Mouse (Mus musculus) CD4-positive, CD25-positive, alpha-beta regulatory T cell, adult 4 months (primary cell): ENCODE results near the gene Cops7a. TPM values are rescaled to one million over a fixed set of nuclear protein-coding genes. Genes with fewer than 3 reads are reported as not detected.

Source experiments
- ATAC-seq: one replicate; pipeline ENCODE4 v1.8.0; 2017
- polyA plus RNA-seq, 2 experiments: library from polyadenylated mRNA; unstranded; fragments of 100-300 nt; shearing (Covaris generic); gene quantifications; one replicate each; pipeline ENCODE4 v1.2.1; 2017

Gene Cops7a
- 10 to 100 TPM; 66.2 to 93.4 TPM for polyA plus RNA-seq

DNA sequence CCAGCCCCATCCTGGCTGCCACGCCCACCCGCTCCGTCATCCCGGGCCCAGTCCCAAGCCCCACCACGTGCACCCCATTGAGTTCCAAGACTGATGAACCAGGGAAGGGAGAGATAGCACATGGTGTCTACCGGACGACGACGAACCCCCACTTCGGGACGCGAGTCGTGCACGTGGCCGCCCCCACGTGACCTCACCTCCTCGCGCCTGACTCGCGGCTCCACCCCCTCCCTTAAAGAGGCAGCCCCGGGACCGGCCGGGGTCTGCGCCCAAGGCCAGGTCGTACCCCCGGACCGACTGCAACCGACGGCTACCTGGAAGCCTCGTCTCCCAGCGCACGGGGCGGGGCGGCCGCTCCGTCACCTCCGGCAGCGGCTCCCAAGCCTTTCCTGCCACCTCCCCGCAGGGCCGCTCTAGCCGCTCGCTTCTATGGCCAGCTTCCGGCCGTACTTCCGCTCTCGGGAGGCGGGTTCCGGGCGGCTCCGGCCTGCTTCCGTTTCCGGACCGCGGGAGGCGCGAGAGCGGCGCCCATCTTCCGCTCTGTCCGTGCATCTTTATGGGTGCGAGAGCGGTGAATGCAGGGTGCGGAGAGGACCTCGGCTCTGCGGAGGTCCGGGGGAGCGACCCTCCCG, at the start of gene Cops7a:
Cops7a (minus strand) TSS at position 451 of the 632 bp plus-strand sequence.
- peak; percentile 90 for ATAC-seq

DNA sequence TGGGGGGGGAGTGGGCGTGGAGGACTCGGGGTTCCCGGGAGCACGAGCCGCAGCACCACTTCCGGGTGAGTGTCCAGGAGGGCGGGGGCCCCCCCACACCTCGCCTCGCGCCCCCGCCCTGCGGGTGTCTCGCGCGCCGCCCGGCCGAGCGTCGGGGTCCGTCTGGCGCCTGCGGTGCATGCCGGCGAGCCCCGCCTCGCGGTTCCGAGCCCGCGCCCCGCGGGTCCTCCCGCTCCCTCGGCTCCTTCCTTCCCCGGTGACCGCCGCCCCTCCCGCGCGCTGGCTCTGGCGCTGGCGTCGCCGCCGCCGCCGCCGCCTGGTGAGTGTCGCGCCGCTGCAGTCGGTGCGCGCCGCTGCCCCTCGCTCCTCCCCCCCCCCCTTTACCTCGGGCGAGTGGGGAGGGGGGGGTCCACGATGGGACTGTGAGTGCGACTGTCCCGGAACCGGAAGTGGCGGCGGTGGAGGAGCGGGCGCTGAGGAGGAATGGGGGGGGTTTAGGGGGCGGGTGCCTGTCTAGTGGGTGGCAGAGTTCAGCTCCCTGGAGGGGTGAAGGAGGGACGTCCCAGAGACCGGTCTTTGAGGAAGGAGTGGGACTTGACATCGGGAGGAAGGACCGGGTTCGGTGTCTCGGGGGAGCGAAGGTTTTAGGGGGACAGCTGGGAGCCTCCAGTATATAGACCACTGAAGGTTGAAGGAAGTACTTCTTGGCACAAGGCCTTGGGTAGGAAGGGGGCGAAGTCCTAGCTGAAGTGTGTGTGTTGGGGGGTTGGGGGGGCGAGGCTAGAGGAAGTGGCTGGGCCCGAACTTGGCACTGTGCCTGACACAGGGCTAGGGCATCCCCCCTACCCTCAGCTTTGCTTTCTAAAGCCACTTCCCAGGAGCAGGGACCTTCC, 44.1 kb upstream of the Cops7a start:
- peak; percentile 54 for ATAC-seq

DNA sequence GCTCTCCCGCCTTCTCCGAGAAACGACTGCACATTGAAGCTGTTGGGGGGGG, 43.6 kb upstream of the Cops7a start, which contains the start of gene Zfp384:
Zfp384 (plus strand) TSS at position 17 of the 52 bp plus-strand sequence.
- no peak for ATAC-seq

DNA sequence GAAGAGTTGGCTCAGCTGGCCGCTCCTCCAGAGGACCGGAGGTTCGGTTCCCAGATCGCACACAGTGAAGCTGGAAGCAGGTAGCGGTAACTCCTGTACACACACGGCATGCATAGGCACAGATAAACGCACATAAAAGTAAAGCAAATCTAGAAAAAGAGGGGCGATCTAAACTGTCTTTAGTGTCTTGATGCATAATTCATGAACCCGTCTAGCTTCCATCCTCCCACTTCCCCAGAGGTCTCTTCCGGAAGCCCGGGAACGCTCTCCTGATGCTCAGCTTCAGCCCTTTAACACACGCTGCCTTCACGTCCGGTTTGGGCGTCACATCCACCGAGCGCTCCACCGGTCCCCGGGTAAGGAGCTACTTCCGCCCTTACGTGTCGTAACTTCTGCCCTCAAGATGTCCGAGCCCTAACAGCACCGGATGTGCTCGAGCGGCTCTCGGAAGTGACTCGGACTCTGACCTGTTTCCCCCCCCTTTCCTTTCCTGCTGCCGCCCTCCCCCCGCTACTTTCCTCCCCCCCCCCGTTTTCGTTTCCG, 43.3 kb upstream of the Cops7a start:
- peak; percentile 97 for ATAC-seq

DNA sequence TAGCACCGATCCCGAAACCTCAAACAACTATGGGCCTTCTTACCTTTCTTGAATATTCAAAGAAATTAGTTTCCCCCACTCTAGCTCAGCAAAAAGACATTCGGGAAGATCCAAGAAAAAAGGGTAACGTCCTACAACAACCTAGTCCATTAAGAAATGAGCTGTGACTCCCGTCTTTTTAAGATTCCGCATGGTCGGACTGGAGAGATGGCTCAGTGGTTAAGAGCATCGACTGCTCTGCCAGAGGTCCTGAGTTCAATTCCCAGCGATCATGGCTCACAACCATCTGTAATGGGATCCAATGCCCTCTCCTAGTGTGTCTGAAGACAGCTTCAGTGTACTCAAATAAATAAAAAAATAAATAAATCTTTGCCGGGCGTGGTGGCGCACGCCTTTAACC, 42.7 kb upstream of the Cops7a start:
- ATAC-seq: no peak

DNA sequence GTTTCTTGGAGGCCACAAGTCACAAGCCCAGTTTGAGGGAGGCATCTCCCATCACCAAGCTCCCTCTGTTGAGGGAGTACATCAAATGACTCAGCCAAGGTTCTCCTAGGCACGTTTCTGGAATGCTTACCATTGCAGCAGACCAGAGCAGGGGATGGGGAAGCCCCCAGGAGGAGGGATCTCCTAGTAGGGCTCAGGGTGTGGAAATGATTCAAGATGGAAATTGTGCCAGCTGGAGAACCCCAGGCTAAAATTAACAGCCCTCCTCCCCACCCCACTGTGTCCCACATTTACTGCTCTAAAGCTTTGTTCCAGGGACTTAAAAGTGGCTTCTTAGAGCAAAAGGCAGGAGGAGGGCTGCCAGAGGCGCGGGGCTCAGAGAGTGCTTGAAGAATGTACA, 39.7 kb upstream of the Cops7a start:
- ATAC-seq: no peak

DNA sequence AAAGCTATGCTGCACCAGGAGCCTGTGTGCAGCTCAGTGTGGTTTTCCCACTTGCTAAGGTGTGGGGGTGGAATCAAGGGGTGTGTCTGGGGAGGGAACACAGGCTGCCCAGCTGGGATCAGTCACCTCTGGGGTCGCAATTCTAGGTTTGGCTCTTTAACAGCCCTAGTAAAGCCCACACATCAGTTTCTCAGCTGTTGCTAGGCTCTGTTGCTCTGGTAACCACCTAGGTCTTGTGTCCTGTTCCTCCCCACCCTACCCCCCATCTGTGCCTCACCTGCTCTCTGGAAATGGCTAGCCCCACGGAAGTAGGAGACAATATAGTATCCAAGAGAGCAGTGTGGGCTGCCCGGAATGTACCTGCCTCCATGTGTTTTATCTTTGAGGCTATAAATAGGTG, 38.4 kb upstream of the Cops7a start:
- ATAC-seq: no peak

DNA sequence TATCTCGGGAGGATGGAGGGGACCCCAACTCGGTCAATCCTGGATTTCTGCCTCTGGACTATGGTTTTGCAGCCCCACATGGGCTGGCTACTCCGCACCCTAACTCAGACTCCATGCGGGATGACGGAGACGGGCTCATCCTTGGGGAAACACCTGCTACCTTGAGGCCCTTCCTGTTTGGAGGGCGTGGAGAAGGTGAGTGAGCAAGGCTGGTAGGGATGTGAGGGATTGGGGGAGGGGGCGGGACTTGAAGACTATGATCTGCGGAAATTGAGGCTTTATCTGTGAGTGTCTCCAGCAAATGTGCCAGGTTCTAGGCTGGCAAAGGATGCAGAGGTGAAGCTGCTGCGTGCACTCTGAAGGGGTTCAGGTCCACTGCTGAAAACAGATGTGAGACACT, 34.2 kb upstream of the Cops7a start:
- no peak for ATAC-seq

DNA sequence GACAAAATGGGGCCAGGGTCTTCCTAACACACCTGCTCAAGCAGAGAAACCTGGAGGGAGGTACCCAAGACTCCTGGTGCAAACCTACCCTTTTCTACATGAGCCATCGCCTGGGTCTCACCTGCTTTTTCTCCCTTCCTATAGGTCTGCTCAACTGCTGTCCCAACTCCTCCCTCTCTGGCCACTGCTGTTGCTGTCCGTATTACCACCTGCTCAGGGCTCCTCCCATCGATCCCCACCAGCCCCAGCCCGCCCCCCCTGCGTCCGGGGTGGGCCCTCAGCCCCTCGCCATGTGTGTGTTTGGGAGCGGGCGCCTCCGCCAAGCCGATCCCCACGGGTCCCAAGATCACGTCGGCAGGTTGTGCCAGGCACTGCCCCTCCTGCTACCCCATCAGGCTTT, 33.8 kb upstream of the Cops7a start:
- ATAC-seq: no peak

DNA sequence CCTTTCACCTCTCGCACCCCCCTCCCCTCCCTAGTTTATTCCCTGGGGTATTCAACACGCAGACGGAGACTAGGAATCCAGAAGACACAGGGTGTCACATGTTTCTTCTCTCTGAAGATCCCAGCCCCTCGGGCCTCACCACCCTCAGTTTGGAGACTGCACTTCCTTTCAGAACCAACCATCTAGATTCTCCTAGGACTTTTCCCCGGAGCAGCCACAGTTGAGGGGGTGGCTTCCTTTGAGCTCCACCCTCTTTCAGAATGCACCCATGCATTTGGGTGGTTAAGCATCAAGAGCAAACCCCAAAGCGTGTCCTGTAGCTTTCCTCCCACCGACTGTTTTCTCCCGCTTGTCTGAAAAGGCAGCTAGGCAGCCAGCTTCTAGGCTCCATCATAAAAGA, 32.7 kb upstream of the Cops7a start:
- no peak for ATAC-seq

DNA sequence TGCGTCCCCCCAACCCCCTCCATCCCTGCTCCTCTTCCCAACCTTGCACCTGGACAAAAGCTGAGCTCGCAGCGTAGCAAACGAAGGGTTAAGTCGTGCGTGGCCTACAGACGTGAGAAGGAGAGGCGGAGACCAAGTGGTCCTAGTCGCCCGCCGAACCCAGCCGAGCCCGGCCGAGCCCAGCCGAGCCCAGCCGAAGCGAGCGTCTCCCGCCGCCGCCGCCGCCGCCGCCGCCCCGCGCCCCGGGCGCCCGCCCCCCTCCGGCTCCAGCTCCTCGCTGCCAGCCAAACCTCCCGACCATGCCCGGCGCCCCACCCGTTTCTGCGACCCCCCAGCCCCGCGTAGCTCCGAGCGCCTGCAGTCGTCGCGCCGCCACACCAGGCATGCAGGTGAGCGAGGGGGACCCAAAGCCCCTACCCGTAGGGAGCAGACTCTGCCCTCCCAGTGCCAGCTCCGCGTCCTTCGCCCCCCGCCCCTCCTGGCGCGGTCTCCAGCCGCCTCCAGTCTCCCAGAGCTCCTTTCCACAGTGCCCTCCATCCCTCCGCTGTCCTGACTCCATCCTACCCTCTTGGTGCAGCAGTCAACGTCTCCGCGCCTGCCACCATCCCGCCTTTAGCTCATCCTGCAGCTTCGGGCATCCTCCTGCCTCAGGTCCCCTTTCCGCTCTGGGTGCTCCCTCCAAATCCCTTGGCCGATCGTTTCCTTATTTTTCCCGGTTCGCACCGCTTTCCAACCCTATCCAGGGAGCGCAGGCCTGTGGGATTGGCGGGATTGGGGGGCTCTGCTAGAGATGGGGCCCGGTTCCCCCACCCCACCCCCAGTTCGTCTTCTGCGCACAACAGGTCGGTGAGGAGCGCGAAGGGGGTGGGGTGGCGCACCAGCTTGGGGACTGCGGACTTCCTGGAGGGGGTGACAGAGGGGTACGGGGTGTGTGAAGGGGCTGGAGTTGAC, 31.5 kb upstream of the Cops7a start, which contains the start of gene Pianp:
Pianp (plus strand) TSS at position 144 of the 951 bp plus-strand sequence.
- peak; percentile 74 for ATAC-seq

DNA sequence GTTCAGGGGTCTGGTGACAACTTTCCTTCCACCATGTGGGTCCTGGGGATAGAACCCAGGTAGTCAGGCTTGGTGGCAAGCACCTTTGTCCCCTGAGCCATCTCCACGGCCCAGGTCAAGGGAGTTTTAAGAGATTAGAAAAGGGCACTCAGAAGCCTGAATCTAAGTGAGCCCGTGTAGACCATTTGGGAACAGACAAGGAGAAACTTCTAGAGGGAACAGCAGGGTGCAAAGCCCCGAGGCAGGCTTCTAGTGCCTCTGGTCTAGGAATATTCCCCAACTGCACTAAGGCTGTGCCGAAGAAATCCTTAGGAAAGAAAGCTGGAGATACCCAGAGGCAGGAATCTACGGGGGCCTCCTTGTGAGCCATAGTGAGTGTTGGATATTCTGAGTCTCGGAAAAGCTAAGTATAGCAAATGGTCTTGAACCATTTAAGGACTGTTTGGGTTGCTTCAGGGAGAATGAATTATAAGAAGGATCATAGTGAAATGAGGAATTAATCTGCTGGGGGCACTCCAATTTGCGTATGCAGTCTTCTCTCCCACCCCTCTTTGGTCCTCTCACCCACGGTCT, 30.6 kb upstream of the Cops7a start:
- ATAC-seq: no peak

DNA sequence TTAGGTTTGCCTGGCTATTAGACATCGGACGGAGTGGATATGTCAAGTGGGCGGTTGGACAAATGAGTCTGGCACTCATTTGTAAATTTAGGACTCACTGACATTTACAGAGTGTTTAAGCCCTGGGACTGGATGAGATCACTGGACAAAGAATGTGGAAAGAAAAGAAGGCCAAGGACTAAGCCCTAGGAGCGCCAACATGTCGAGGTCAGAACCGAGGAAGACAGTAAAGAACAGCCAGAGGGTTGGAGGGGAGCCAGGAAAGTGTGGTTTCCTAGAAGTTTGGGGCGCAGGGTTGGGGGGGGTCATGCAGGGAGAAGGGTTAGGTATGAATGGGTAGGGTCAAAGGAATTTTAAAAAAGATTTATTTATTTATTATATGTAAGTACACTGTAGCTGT, 29.9 kb upstream of the Cops7a start:
- no peak for ATAC-seq

DNA sequence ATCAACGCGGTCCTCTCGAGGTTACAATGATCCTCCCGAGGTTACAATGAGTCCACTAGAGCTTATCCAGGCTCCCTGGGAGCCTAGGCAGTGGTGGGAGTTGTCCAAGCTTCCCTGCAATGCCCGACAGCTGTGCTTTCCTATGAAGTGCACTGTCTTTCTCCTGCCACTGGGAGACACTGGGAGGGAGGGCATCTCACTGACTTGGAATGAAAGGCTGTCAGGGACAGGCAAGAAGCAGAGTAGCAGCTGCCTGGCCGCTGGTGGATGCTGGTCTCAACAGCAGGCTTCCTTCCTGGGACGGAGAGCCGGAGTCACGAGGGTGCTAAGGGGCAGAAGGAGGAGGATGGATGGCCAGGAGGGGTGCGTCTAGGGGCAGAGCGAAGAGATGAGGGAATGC, 28.5 kb upstream of the Cops7a start:
- no peak for ATAC-seq

DNA sequence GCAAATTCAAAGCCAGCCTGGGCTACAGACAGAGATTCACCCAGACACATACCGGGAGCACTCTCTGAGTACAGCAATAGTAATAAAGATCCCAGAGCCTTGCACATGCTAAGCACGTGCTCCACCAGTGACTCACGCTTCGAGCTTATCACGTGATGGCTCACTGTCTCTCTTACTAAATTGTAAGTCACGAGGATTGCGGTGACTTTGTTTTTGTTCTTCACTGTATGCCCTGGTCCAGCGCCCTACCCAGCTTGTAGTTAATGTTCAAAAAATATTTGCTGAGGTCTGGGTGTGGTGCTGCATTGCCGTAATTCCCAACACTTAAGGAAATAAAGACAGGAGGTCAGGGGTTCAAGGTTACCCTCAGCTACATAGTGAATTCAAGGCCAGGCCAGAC, 28.0 kb upstream of the Cops7a start:
- ATAC-seq: no peak

DNA sequence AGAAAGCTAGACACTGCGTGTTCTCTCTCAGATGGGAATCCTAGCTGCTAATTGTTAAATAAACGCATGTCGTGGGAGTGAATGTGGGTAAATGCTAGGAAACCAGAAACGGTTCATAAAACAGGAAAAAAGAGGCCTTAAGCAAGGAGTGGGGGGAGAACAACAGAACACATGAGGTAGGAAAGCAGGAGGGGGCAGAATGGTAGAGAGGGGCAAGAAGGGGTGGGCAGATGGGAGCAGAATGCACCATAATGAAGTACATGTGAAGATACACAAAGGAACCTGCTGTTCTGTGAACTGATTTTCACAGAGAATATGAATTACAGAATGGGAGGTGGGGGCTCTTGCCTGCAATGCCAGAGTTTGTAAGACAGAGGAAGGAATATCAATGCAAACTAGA, 26.9 kb upstream of the Cops7a start:
- no peak for ATAC-seq

DNA sequence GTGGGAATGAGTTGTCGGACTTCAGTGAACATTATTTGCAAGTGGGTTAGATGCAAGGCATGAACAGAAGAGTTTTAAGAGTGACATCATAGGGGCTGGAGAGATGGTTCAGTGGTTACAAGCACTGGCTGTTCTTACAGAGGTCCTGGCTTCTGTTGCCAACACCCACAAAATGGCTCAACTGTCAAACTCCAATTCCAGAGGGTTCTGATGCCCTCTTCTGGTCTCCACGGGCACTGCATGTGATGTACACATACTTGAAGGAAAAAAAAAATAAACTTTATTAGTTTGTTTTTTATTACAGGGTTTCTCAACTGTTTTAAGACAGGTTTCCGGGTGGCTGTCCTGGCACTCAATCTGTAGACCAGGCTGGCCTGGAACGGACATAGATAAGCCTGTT, 2.4 kb upstream of the Cops7a start:
- ATAC-seq: no peak

DNA sequence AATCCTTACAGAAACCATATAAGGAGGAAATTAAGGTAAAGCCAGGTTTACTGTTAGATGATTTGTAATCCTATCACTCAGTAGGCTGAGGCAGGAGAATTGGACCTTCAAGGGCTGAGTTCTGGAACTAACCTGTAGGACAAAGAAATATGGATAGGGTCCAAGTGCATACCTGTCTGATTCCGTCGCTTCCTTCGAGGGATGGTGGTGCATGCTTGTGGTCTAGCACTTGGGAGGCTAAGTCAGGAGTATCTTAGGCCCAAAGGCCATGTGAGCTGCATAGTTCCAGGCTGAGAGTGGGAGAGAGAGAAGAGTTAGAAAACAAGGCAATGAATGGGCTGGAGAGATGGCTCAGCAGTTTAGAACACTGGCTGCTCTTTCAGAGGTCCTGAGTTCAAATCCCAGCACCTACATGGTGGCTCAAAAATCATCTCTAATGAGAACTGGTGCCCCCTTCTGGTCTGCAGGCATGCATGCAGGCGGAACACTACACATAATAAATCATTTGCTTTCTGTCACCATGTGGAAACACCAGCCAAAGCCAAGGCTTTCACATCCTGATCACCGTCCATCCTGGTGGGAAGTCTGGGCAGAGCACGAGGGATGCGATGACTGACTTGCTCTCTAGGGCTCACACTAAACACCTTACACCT, 1.3 kb upstream of the Cops7a start:
- ATAC-seq: no peak

DNA sequence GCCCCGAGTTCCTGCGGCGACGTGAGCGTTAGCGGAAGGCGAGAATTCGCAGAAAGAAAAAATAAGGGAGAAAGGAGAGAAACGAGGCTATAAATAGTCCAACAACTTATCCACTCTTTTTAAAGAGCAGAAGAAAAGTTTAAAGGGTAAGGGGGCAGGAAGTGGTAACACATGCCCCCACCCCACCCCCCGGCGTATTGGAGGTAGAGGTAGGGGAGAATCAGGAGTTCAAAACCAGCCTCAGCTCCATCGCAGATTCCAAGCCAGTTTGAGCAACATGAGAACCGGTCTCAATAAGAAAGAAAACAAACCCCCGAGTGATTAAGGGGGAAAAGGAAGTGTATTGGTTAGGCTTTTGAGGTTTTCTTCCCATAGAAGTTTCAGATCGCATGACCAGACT, 409 bp upstream of the Cops7a start:
- ATAC-seq: peak; percentile 24

DNA sequence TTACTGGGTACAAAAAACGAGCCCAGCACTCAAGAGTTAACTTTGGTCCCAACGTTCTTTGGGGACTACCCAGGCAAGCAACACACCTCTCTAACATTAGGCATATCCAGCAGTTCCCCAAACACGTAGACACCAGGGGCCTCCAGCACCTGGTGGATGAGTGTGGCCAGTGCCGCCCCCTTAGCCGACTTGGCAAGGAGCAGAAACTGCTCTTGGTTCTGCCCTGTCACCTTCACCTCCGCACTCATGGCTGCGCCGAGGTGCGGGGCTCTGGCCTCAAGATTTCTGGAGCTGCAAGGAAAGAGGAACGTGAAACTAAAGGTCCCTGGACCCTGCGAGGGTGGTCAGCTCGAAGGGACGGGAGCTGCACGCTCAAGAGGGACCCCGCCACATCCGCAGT, 700 bp downstream of the Cops7a start:
- peak; percentile 7 for ATAC-seq

DNA sequence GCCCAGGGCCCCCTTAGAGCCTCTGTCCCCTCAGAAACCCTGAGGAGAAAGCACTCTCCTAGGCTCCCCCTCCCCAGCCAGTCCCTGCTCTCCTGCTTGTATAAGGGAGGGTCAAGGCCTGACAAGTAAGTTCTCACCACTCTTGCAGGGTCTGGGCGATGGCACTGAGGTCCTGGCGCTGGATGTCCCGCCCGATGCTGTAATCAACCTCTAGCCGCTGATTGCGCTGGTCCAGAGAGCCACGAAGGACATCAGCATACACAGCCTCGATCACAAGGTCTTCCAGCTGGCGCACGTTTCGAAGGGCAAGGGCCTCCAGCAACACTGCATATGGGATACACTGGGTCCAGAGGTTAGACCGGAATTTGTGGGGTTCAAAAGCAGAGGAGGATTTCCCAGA, 4.3 kb downstream of the Cops7a start:
- ATAC-seq: no peak

DNA sequence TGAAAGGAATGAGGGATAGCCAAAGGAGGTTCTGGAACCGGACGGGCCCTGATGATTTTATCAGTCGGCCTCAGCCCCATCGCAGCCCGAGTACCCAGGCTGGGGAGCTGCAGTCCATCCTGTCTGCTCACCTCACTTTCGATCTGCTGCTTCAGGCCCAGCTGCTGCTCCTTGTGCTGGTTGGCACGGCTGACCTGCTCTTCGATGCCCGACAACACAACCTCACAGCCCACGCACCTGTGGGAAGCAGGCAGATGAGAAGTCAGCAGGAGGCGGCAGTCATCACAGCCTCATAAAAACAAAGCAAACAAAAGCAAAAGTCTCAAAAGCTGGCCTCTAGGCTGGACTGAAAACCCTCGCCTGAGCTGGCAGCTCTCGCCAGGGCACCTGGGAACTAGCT, 5.4 kb downstream of the Cops7a start:
- ATAC-seq: no peak
